Mouse (Mus musculus) ES-Bruce4 (cell line): ENCODE measurements around the gene Dlgap1. TPM values are rescaled to one million over a fixed set of nuclear protein-coding genes. Genes with fewer than 3 reads are reported as not detected.

ENCODE experiments used
- H3K27ac ChIP-seq: 2 replicates; pipeline ENCODE4 v1.5.1; 2012; ENCODE audit warnings: low read length, inconsistent platforms; ENCODE audit not compliant: insufficient read depth
- H3K27me3 ChIP-seq: 2 replicates; pipeline ENCODE4 v1.6.1; 2012; ENCODE audit warnings: mild to moderate bottlenecking, low read length, inconsistent platforms; ENCODE audit not compliant: control insufficient read depth, poor library complexity, insufficient read depth, severe bottlenecking
- H3K36me3 ChIP-seq: 2 replicates; pipeline ENCODE4 v1.6.1; 2012; ENCODE audit warnings: inconsistent platforms, mild to moderate bottlenecking, low read length, moderate library complexity; ENCODE audit not compliant: control insufficient read depth, poor library complexity, insufficient read depth, severe bottlenecking
- H3K4me1 ChIP-seq: one replicate; pipeline ENCODE4 v1.8.1; 2011; ENCODE audit warnings: low read length; ENCODE audit not compliant: control insufficient read depth, insufficient read depth
- H3K4me3 ChIP-seq: 2 replicates; pipeline ENCODE4 v1.5.1; 2011; ENCODE audit warnings: low read depth, mild to moderate bottlenecking, low read length
- H3K9ac ChIP-seq: 2 replicates; pipeline ENCODE4 v1.6.1; 2012; ENCODE audit warnings: low read depth, mild to moderate bottlenecking, inconsistent platforms; ENCODE audit not compliant: poor library complexity, severe bottlenecking
- H3K9me3 ChIP-seq: replicated peaks from 2 replicates; pipeline ENCODE4 v1.6.1; 2012; ENCODE audit warnings: mild to moderate bottlenecking, low read length, inconsistent platforms; ENCODE audit not compliant: control insufficient read depth, poor library complexity, insufficient read depth, severe bottlenecking
- CTCF ChIP-seq: IDR thresholded peaks from one replicate; pipeline ENCODE4 v1.8.1; 2011; ENCODE audit warnings: low read depth, low read length
- EP300 ChIP-seq: IDR thresholded peaks from 2 replicates; pipeline ENCODE4 v1.6.1; 2011; ENCODE audit warnings: low read depth, low read length; ENCODE audit not compliant: insufficient read depth
- POLR2A ChIP-seq: IDR thresholded peaks from one replicate; pipeline ENCODE4 v1.8.1; 2011; ENCODE audit warnings: low read length; ENCODE audit not compliant: insufficient read depth
- polyA plus RNA-seq: library from polyadenylated mRNA; stranded (reverse); fragments of >200 nt; gene quantifications from 2 replicates; pipeline ENCODE4 v1.2.4, GENCODE M21; 2011; ENCODE audit warnings: low read depth; ENCODE audit not compliant: missing spikeins, insufficient read depth, insufficient read length

The Dlgap1 gene
- polyA plus RNA-seq, 1 experiment, result 1.2 TPM

GRCm38 (mm10) chr17:70455036-70455435 is 486.2 kb downstream of the Dlgap1 start:
- no peaks in the 10 kb centered on the region for H3K27me3 ChIP-seq
- H3K4me3 ChIP-seq, result no peak overlapping the region
- no peaks in the 10 kb centered on the region for H3K36me3 ChIP-seq
- H3K9me3 ChIP-seq, result no peaks in the 10 kb centered on the region
- TF ChIP-seq EP300 (no peak), POLR2A (no peak), CTCF (no peak)
- H3K4me1 ChIP-seq, result no peaks in the 10 kb centered on the region
- no peak overlapping the region for H3K9ac ChIP-seq
- no peak overlapping the region for H3K27ac ChIP-seq

GRCm38 (mm10) chr17:70457103-70457502 is 488.2 kb downstream of the Dlgap1 start:
- no peaks in the 10 kb centered on the region for H3K4me1 ChIP-seq
- TF ChIP-seq POLR2A (no peak), EP300 (no peak), CTCF (no peak)
- no peaks in the 10 kb centered on the region for H3K36me3 ChIP-seq
- H3K4me3 ChIP-seq, result no peak overlapping the region
- no peak overlapping the region for H3K27ac ChIP-seq
- no peaks in the 10 kb centered on the region for H3K27me3 ChIP-seq
- H3K9ac ChIP-seq, result no peak overlapping the region
- no peaks in the 10 kb centered on the region for H3K9me3 ChIP-seq

DNA sequence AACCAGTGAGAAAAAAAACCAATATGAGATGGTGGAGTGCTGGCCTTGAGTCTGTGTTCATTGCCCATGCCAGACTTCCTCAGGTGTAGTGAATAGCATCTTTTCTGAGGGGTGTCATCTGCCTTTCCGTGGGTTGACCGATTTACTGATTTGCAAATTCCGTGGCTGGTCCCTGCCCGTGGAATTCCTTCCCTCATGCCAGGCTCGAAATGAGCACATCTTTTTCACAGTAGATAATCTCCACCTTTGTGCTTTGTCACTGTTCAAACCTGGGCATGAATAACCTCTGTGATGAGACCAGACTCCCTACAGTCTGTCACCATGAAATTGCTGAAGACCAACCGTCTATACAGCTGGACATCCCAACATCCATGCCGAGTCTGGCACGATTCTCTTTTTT is 493.4 kb downstream of the Dlgap1 start:
- Histone ChIP-seq H3K27ac (no peak overlapping the region), H3K9me3 (no peaks in the 10 kb centered on the region), H3K4me3 (no peak overlapping the region), H3K9ac (no peak overlapping the region), H3K36me3 (no peaks in the 10 kb centered on the region), H3K4me1 (no peaks in the 10 kb centered on the region), H3K27me3 (no peaks in the 10 kb centered on the region; the same call in 1 of the 2 replicates)
- TF ChIP-seq POLR2A (no peak), CTCF (no peak), EP300 (no peak)

DNA sequence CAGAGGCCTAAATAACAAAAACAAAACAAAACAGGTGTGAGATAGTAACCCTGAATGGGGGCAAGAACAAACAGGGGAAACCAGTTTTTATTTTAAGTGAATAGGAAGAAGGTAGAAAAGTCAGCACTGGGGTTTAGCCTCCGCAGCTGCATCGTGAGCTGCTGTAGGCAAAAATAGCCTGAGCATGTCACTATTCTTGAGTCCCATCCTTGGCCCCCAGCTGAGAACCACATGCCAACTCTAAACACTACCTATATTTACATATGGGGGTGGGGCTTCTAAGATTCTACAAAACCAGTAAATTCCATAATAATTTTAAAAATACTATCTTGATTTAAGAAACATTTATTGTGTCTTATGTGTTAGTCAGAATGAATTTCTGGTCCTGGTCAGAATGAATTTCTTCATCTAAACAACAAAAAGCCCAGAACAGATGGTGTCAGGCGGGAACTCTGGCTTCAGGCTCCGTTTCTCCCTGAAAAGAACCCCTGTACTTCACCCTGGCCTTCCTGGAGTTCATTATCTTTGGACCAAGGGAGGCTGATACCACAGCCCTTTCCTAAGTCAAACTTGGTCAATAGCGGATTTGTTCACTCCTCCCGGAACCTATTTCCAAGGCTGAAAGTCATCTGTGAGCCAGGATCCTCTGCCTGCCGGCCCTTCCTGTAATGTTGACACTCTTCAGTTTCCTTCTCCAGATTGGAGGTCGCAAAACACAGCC is 494.1 kb downstream of the Dlgap1 start:
- Histone ChIP-seq H3K27me3 (no peaks in the 10 kb centered on the region; the same call in 1 of the 2 replicates), H3K36me3 (no peaks in the 10 kb centered on the region), H3K9ac (no peak overlapping the region), H3K4me3 (no peak overlapping the region), H3K27ac (no peak overlapping the region), H3K4me1 (no peaks in the 10 kb centered on the region), H3K9me3 (no peaks in the 10 kb centered on the region)
- TF ChIP-seq POLR2A (no peak), CTCF (no peak), EP300 (no peak)

DNA sequence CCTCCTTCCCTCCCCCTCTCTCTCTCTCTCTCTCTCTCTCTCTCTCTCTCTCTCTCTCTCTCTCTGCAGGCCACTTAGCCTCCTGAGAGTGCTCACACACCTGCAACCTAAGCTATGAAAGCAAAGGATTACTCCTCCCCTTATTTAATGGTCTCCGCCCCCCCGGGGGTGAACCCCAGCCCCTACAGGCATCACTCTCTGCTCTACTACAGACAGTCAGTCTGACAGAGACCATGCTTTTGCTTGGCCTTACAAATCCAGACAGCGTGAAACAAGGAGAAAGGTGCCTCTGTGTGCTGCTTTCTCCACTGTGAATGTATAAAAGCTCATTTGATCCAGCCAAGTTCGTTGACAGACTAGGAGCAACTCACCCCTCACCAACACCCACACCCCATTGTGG is 497.5 kb downstream of the Dlgap1 start:
- Histone ChIP-seq H3K9ac (no peak overlapping the region), H3K4me3 (no peak overlapping the region), H3K27me3 (no peaks in the 10 kb centered on the region; the same call in 1 of the 2 replicates), H3K4me1 (no peaks in the 10 kb centered on the region), H3K27ac (no peak overlapping the region), H3K9me3 (no peaks in the 10 kb centered on the region), H3K36me3 (no peaks in the 10 kb centered on the region)
- TF ChIP-seq CTCF (no peak), EP300 (no peak), POLR2A (no peak)

DNA sequence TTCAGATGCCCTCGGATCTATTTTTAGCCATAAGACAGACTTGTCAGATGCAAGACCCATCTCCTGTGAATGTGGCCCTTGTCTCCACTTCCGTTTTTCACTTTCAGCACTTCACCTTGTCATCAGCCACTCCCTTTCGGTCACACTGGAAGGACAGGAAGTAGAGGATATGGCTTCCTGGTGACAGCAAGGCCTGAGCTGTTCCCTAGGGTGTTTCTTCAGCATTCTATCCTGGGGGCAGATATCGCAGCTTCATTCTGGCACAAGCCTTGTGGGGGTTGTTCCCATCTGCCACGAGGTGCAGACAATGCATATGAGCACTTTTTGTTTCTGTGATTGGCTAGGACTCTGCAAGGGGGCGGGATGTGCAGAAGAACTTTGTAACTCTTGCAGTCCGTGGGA is 502.1 kb downstream of the Dlgap1 start:
- Histone ChIP-seq H3K9me3 (no peaks in the 10 kb centered on the region), H3K27ac (no peak overlapping the region), H3K4me3 (no peak overlapping the region), H3K4me1 (no peaks in the 10 kb centered on the region), H3K36me3 (no peaks in the 10 kb centered on the region), H3K27me3 (no peaks in the 10 kb centered on the region), H3K9ac (no peak overlapping the region)
- TF ChIP-seq EP300 (no peak), POLR2A (no peak), CTCF (no peak)
